Mouse (Mus musculus): ENCODE measurements at regions not wholly inside any gene's neighbourhood (a gene's known extent, or its start where the extent isn't known, plus 50 kb on each side); places are given as distances from the start of the nearest gene placed in this dataset.
A peak's percentile ranks its signal among the peaks of the same experiment; 100 is the strongest.

DNA sequence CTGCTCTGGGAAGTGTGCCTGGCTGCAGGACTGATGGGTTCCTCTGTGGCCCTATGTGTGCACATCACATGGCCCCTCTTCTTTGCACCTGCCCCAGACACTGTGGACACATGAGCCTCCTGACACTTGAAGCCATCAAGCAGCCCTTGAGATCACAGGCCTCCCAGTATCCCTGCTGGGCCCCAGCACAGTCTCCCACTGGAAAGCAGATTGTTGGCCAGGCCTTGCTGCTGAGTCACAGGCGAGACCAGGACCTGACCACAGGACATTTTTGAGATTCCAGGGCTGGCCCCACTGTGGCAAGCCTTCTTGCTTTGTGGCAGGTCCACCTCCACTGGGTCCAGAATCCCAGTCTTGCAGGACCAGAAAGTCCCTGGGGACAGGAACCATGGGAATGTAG is 105.5 kb upstream of the Ccnd1 start:
- no peak for DNase-seq (ENCODE audit: low read depth, low spot score)

DNA sequence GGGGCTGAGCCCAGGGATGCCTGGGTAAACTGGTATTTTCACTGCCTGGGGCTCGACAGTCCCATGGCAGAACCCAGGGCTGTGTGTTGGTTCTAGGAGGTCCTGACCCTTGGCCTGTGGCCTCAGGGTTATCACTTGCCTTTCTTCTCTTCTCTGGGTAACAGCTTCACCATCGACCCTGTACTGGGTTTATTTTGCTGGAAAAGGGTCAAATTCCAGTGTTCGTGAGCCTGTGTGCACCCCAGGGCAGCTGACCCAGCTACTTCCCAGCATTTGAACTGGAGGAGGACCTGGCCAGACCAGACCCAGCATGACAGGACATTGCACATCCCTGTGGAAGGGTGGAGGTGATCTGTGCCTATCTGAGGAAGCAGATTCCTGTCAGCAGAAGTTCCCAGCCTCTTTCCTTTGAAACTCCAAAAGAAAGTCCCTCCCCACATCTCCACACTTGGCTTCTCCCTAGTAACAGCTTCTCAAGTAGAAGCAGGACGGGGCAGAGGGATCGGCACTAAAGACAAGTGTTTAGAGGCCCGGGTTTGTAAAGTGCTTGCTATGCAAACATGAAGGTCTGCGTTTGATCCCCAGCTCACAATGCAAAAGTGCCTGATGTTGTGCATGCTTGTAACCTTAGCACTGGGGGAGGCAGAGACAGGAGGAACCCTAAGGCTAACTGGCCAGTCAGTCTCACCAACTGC is 103.9 kb upstream of the Ccnd1 start:
- no peak for DNase-seq (ENCODE audit: low read depth, low spot score)

DNA sequence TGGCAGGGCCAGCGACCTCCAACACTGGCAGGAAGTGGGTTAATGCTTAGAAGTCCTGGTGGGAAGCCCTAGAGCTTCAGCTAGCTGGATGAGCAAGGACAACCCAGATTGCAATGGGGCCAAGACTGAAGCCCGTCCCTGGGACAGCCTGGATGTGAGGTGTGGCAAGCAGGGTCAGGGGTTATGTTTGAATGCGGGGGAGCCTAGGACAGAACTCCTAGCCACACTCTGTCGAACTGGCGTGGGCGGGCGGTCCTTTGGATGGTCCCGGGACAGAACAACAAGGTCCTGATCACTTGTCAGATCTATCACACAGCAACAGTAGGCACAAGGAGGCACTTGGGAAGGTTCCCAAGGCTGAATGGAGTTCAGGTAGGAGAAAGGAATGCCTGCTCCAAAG is 101.1 kb upstream of the Ccnd1 start:
- no peak for DNase-seq (ENCODE audit: low read depth, low spot score)

DNA sequence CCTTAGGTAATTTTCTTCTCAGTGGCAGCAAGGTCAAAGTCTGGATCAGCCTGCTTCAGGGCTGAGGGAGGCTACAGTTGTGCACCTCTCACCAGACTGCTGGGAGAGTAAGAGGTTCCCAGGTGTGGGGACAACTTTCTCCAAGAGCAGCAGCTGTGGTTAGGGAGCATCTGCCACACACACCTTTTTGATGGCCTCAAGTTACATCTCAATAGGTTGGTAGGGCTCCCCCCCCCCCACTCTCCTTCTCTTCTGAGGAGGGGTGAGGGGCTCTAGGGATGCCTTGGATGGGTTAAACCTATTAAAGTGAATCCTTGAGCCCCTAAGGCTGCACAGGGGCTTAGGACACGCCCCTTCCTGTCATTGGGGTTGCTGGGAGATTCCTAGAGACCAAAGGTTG is 94.7 kb upstream of the Ccnd1 start:
- no peak for DNase-seq (ENCODE audit: low read depth, low spot score)

DNA sequence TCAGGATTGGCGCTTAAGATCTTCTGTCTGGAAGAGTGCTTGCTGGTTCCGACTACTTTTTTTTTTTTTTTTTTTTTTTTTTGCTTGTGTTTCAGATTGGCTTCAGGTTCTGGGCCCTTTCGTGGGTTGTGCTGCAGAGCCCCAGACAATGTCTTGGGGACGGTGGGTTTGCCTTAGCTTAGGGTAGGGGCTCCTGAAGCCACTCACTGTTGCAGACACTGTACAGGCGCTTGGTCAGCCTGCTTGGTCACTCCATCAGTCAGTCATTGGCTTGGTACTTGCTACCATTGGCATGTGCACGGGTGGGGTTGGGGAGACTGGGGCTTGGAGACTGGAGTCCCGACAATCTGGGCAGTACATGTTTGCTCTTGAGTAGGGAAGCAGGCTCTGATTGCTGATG is 91.5 kb upstream of the Ccnd1 start:
- no peak for DNase-seq (ENCODE audit: low read depth, low spot score)

DNA sequence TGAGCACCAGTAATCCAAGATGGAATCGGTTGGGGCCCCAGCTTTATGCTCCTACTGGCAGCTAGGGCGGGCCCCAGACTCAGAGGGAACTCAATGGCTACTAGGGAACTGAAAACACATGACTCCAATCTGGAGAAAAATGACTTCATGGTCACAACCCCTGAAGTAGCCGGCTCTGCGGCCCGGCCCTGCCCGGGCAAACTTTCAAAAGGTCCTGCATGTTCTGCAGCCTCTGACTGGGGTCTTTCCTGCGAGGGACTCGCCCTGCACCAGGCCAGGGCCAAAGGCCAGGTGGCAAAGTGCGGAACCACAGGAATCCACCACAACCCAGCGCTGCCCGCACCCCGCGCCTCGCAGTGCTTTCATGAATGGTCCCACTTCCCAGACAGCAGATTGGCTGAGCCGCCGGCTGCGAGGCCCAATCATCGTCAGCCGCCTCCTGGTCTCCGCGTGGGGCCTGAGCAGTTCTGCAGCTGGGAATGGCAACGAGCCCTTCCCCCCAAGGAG is 91.0 kb upstream of the Ccnd1 start:
- DNase-seq (ENCODE audit: low read depth, low spot score), result peak; percentile 8

DNA sequence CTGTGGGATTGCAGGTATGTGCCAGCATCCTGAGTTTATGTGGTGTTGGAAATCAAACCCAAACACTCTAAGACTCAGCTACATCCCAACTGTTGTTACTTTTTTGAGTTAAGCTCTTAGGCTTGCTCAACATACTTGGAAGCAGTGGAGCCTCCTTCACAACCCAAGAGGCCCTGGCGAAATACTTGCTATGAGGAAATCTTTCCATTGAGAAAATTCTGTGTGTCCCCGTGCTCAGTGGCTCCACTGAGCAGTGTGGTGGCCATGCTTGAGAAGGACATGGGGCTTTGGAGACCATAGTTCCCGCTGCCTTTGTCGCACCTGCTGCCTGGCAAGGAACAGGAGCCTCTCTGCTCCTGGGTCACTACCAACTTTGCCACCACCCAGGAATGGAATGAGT is 89.9 kb upstream of the Ccnd1 start:
- no peak for DNase-seq (ENCODE audit: low read depth, low spot score)

DNA sequence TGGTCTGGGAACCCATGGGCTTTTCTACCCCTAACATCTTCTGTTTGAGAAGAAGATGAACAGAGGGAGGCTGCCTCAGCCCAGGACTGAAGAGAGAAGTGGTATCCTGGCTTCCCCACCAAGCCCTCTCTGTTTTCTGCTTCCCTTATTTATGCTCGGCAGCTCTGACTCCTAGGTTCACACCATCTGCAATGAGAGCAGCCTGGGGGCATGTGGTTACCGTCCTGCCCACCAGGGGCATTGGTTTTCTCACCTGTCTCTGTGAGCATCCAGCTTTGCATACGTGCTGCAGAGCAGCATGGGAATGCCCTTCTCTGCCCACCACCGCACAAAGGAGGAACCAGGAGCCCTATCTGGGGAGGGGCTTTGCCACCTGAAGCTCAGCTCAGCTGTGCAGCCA is 89.4 kb upstream of the Ccnd1 start:
- no peak for DNase-seq (ENCODE audit: low read depth, low spot score)

DNA sequence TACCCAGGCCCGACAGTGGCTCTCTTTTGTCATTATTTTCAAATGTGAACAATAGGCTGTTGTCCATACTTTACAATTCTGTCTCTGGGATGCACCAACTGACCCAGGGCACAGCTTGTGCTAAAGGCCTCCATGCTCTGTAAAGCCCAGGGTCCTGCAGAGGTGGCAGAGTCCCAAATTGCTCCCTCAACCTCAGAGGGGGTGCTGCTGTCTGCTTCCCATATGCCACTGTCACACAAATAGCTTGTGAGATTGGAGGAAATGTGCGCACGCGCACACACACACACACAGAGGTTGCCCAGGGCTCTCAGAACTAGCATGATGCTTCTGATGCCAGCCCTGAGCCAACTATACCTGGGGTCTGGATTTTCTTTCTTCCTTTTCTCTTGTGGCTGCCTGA is 87.3 kb upstream of the Ccnd1 start:
- DNase-seq (ENCODE audit: low read depth, low spot score), result no peak

DNA sequence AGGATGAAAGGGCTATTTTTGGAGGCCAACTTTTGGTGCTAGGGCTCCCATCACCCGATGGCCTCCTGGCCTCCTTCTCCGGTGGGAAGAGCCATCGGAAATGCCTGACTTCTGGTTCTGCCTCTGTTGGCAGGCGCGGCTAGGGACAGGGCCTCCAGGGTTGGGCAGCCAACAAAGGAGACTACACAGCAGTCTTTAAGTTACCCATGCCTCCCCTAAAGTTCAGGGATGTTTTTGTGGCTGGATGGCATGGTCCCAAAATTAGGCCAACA is 86.2 kb upstream of the Ccnd1 start:
- DNase-seq (ENCODE audit: low read depth, low spot score), result no peak

DNA sequence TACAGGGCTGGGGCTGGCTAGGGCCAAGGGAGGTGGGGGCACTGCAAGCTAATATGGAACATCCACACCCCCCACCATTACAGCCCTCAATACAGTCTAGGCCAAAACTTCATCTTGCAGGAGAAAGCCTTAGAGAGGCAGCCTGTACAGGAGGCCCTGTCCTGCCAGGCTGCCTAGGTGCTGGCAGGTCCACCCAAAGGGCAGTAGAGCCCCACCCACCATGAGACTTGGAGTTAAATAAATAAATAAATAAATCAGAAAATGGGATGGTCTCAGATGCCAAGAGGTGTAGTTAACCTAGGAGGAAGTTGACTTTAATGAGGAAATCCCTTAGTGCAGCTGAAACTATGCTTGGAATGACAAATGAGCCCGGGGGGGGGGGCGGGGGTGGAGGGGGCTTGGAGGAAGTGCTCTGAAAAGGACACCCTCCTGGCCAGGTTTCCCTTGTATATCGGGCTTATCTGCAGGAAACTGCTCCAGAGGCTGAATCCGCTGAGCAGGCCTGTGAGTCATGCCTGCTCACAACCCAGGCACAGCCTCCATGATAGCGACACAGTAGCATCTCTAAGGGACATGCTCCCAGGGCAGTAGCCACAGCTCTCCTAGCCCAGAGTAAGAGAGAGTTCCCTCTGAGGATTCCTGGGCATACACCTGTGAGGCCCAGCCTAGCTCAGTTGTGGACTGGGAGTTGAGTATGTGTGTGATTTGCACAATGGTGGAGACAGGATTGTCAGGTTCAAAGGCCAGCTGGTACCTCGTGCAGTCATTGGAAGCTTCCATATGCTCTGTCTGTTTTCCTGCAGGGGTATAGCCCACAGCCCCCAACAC is 85.7 kb upstream of the Ccnd1 start:
- no peak for DNase-seq (ENCODE audit: low read depth, low spot score)

DNA sequence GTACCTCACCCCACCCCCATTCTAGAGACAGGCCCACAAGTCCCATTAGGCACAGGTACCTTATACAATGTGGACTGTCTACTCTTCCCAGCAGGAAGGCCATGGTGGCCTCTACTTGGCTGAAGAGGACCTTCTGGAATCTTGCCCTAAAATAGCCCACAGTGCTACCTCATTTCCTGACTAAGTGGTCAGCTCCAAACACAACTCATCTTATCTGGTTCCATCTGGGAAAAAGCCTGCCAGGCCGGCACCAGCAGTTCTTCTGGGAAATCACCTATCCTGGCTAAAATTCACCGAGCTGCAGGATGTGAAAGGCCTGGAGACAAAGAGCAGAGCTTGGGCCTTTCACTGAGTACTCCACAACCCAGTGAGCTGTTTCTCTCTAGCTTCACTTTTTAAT is 84.9 kb upstream of the Ccnd1 start:
- no peak for DNase-seq (ENCODE audit: low read depth, low spot score)

DNA sequence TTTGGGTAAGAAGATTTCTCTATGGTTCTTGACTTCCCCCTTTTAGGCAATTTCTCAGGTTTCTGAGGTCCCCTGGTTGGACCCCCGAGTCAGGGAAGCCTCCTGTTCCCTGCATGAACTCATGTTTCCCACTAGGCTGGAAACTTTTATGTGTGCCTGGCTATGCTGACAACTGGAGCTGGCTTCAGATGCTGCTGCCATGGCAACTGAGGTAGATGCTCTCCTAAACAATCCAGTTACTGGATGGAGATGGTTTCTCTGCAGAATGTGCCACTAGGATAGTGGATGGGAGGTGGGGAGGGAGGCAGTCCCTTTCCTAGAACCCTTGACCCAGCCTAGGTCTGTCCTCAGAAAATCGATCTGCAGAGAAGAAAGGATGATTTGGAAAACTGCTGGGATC is 79.4 kb upstream of the Ccnd1 start:
- DNase-seq (ENCODE audit: low read depth, low spot score), result no peak

DNA sequence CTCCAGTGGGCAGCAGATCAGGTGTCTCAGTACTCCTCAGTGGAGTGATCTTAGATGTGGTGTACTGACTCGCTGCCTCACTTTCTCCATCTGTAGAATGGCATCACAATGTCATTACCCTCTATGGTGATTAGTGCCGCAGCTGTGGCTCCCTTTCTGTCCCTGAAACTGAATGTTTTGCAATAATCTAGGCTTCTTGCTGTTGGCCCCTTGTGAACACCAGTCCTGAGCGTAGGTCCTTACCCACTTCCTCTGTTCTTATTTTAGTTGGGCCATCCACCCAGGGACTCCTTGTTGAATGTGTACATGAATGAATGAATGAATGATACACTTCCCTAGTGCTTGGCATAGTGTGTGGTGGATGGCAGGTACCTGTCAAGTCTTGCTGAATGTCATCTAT is 78.4 kb upstream of the Ccnd1 start:
- no peak for DNase-seq (ENCODE audit: low read depth, low spot score)

DNA sequence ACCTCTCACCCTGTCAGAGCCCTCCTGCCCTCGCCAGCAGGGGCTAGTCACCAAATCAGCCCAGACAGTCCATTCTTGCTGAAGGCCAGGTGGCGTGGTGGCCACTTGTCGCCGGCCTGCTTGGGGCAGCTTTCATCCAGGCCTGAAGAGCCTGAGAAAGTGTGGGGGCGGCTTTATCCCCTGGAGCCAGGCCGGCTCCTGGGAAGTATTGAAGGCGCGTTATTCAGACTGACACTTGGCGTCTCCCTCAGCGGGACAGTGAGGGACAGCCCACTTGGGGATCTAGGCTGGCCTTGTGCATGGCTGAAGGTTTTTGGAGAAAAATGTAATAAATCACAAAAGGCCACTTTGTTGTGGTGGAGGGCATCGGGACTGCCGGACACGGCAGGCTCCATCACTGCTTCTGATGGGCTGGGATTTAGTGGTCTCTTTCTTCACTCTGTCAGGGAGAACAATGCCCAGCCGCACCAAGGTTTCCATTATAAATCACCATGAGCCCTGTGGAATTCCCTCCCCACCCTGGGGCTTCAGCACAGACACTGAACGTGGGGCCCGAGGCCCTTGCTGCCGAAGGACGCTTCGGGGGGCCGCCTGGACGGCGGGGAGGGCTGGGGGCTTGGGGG is 75.8 kb upstream of the Ccnd1 start:
- no peak for DNase-seq (ENCODE audit: low read depth, low spot score)

DNA sequence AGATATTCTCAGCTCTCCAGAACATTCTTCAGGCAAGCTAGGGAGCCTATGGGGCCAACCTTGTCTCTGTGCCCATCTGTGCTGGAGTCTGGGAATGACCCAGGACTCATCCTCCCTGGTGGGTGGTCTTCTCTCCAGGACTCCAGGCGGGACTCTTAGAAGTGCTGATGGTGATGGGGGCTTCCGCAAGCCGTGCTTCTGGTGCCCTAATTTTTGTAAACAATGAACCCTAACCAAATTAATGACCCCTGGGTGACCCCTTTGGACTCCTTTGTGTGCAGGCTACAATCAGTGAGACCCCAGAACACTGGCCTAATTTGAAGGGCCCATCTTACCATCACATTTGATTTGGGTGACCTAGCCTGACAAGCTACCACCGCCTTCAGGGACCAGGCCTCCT is 71.0 kb upstream of the Ccnd1 start:
- no peak for DNase-seq (ENCODE audit: low read depth, low spot score)

DNA sequence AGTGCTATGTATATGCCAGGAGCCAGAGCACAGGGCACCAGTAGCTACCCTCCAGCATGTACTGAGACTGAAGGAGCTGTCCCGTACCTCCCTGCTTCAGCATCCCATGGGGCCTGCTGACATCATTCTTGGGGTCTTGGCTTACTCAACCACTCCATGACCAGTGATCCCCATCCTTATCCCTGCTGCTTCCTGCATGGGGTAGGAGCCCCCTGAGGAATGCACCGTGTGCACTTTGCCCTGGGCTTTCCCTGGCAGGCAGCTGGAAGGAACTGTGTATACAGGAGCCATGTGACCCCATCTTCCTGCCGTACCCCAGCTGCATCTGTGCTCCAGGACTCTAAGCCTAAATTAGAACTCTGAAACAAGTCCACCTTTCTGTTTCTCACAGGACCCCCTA is 70.3 kb upstream of the Ccnd1 start:
- DNase-seq (ENCODE audit: low read depth, low spot score), result no peak

DNA sequence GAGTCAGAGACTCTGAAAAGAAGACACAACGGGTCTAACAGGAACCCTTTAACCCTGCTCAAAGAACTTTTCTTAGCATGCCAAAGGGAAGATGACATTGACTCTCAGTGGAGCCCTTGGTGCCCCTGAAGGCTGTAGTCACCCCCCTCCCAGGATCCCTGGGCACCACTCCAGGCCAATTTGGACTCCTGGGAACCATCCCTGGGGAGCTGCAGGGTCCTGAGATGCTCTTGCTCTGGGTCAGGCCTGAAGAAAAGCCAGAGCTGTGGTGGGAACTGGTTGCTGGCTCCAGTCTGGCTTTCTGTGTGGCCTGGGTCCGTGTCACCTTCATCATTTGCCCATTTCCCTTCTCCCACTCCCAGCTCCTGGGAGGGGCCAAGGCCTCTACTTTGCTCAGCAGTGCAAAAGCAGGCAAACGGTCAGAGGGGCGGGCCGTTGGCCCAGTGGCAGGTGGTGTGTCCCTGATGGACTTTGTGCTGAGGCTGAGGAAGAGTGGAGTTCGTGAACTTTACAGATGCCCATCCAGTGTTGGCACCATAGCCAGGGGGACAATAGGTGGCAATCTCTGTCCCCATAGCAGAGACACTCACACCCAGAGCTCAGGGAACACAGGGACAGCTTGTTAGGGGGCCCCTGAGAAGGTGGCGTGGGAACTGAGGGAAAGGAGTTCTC is 69.1 kb upstream of the Ccnd1 start:
- no peak for DNase-seq (ENCODE audit: low read depth, low spot score)

DNA sequence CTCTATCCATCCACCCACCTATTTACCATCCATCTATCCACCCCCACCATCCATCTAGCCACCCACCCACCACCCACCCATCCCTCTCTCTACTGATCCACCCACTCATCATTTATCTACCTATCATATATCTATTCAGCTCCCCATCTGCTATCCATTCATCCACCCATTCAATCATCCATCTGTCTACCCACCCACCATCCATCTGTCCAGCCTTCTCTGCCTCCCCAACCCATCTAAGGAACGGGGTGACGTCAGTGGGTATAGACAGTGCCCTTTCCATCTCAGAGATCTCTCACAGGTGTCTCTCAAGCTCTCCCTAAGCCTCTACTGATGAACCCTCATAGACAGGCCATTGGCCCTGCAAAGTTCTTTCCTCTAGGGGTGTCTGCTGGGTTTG is 67.5 kb upstream of the Ccnd1 start:
- no peak for DNase-seq (ENCODE audit: low read depth, low spot score)

DNA sequence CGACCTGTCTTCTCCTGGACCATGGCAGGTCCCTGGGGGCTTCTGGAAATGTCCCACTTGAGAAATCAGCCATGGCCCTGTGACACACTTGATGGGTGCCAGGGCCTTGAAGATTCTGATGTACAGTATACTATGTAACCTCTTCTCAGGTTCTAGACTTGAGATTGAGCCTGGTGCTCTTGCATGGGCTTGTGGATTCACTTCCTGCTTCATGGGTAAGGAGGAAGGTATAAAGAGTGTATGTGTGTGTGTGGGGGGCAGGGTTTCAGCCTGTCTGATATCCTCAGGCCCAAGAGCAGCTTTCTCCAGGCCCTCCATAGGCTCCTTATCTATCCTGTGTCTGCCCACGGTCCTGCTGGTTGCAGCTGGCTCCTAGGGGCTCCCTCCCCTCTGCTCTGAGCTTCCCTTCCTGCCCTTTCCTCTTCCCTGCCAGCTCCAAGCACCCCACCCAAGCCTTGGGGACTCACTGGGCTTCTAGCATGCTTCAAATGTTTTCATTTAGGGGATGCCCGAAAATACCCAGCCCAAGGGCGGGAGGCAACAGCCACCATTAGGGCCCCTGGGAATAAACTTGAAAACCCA is 61.9 kb upstream of the Ccnd1 start:
- no peak for DNase-seq (ENCODE audit: low read depth, low spot score)

DNA sequence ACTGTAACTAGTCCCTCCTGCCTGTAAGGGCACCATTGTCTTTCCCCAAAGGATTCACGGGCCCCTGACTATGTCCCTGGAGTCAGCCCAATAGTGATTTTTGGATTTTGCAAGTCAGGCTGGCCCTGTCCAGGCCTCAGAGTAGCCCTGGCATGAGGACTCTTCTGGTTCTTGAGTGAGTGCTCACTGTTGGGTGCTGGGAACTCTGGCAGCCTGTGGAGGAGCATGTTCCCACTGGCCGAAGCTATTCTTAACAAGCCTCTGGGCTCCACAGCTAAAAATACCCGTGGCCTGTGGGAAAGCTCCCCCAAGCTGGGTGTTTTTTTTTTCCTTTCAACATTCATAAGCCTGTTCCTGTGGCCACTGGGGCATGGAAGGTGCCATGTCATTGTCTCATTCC is 60.0 kb upstream of the Ccnd1 start:
- DNase-seq (ENCODE audit: low read depth, low spot score), result no peak

DNA sequence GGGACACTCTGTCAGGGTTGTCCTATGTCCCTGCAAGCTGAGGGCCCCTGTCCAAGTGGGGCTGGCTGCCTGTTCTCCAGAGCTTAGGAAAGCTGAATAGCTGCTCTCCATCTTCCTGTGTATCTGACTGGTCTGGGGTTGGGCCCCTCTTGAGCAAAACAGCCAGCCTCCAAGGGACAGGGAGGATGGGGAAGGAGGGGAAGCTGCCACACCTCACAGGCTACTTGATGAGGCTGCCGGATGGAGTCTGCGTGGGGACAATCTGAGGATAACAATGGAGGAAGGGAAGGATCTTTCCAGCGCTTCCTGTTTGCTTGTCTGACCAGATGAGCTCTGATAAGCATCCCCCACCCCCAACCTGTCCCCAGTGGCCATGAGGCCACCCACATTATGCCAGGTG is 57.1 kb upstream of the Ccnd1 start:
- DNase-seq (ENCODE audit: low read depth, low spot score), result no peak
